Mouse (Mus musculus) megakaryocyte, adult 5-6 weeks (primary cell): Measurements from ENCODE around the gene Taf5l. TPM values are rescaled to one million over a fixed set of nuclear protein-coding genes. Genes with fewer than 3 reads are reported as not detected.
"Not testable (repeated sequence)": the region's sequence is repeated elsewhere in the genome, so short reads cannot be mapped to it uniquely, and the experiment has no call there.

ENCODE experiments used
- ATAC-seq: 2 replicates; pipeline ENCODE4 v1.8.0; 2016; ENCODE audit warnings: mild to moderate bottlenecking, inconsistent platforms; ENCODE audit not compliant: poor library complexity, severe bottlenecking
- total RNA-seq, 2 experiments: library from RNA; stranded (forward) in 1 of 2; stranded (reverse) in 1 of 2; fragments of 153-499, 151-499 nt in 1 of 2; fragments of 221-1000, 200-1000 nt in 1 of 2; gene quantifications; 2 replicates each; pipeline versions ENCODE4 v1.2.3 to v1.2.4; 2015 to 2017

Taf5l gene
- total RNA-seq, 2 experiments from 2014 or later, result 14.5 to 19.6 TPM

- peak; percentile 70 for ATAC-seq
Measured at GRCm38 (mm10) chr8:123966896-123967295, 54.3 kb downstream of the Taf5l start.

DNA sequence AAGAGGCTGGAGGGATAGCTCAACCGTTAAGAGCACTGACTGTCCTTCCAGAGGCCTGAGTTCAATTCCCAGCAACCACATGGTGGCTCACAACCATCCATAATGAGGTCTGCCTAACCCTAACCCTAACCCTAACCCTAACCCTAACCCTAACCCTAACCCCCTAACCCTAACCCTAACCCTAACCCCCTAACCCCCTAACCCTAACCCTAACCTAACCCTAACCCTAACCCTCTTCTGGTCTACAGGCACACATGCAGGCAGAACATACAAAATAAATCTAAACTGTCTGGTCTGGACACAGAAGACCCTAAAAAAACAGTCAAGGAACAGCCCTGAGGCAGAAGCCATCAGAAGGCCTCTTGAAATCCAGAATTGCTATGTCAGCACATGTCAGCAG, 59.8 kb downstream of the Taf5l start:
- no peak for ATAC-seq

GRCm38 (mm10) chr8:123960556-123960955, 60.6 kb downstream of the Taf5l start:
- not testable (repeated sequence) for ATAC-seq

GRCm38 (mm10) chr8:123960056-123960455, 61.1 kb downstream of the Taf5l start:
- ATAC-seq, result no peak

GRCm38 (mm10) chr8:123959473-123959872, 61.7 kb downstream of the Taf5l start:
- ATAC-seq, result peak; percentile 65

DNA sequence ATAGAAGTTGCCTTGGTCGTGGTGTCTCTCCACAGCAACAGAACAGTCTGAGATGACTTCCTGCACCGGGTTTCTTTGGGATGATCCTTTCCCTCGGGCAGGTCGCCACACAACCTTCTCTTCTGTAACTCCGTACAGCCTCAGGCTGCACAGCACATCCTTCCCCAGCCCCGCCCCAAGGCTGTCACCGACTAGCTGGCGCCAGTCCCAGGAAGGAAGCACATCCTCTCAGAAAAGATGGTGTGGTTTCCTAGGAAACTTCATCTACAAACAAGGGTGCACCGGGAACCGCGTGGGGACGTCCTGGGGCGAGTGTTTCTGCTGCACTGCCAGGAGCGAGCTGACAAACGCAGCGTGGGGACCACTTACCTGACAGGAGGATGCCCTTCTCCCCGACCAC, 63.1 kb downstream of the Taf5l start:
- no peak for ATAC-seq

- no peak for ATAC-seq
Measured at GRCm38 (mm10) chr8:123954246-123954645, 67.0 kb downstream of the Taf5l start.

DNA sequence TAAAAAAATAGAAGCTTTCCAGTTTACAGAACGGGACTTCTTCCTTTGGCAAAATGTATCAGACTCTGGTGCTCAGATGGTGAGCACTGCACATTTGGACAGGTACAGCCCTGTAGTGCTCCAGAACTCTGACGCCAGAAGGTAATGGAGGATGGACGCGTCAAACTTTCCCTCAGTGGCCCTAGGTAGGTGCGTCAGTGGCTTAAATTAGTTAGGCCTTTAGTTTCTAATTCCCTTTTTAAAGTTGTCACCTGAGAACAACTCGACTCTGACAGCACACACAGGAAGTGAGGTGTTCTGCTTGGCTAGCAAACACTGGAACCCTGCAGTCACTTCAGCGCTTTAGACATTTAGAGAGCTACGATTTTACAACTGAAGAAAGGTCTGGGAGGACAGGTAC, 67.5 kb downstream of the Taf5l start:
- no peak for ATAC-seq

GRCm38 (mm10) chr8:123950077-123950802, 71.0 kb downstream of the Taf5l start:
- ATAC-seq, result peak; percentile 55

DNA sequence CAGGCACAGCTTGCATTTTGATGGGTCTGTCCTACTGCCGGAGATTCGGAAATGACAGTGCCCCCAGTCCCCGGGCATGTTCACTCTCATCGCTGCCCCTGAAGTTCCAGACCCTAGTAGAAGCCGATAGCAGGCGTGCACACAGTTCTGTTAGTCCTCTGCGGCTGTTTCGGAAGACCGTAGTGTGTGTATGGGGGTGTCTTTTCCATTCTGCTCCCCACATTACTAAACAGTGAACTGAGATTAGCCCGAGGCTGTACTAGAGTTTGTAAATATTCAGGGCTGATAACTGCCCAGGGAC, 71.6 kb downstream of the Taf5l start:
- ATAC-seq, result no peak

DNA sequence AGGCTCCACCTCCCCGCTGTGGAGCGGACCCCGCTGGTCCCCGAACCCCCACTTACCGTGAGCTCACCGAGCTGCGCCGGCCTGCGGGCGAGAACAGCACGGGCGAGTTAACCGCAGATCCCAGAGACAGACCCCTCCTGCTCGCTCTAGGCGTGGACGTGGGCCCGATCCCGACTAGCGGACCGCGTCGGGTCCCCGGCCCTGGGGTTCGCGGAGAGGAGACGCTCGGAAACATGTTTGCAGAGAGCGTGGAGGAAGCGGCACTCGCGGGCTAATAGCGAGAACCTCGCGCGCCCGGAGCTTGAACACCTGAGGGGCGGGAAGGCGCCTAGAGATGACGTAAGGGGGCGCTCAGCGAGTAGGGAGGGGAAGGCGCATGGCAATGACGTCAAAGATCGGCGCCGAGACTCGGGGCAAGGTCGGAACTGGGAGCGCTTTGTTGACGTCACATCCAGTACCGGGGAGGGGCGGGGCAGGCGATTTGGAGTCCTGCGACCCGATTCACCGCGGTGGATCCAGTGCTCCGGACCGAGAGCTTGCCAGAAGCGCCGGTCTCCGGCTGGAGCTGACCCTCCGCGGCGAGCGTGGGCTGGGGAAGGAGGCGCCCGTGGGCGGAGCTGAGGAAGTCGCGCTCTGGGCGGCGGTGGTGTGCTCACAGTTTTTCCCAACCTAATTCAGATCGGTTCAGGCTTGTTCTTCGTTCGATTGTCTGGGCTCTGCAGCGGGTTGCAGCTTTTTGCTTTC, 72.1 kb downstream of the Taf5l start, which contains the start of gene Nup133:
Gene Nup133 (minus strand): TSS at position 324 of the 744 bp plus-strand sequence.
- ATAC-seq, result peak; percentile 95

Other genes with a start within 250 kb of the Taf5l start
- 1.2 and 2.1 TPM in 2 replicates for gene Rab4a, start 215.4 kb downstream of the Taf5l start, total RNA-seq (2015)
- gene Rab4a, start 215.4 kb downstream of the Taf5l start, total RNA-seq (2017), result 0.26 and 1.1 TPM in 2 replicates
- 8.0 and 9.2 TPM in 2 replicates for gene Ccsap, start 161.2 kb downstream of the Taf5l start, total RNA-seq (2015)
- gene Ccsap, start 161.2 kb downstream of the Taf5l start, total RNA-seq (2017), result 11.1 and 11.7 TPM in 2 replicates
- not detected in 2 replicates for gene Acta1, start 126.6 kb downstream of the Taf5l start, total RNA-seq (2015)
- gene Acta1, start 126.6 kb downstream of the Taf5l start, total RNA-seq (2017), result not detected in 2 replicates
- gene Nup133, start 72.1 kb downstream of the Taf5l start, total RNA-seq (2015), result 10.9 and 15.0 TPM in 2 replicates
- gene Nup133, start 72.1 kb downstream of the Taf5l start, total RNA-seq (2017), result 15.3 and 17.4 TPM in 2 replicates
- 5.0 and 7.5 TPM in 2 replicates for gene Abcb10, start 38.3 kb downstream of the Taf5l start, total RNA-seq (2015)
- gene Abcb10, start 38.3 kb downstream of the Taf5l start, total RNA-seq (2017), result 8.5 and 9.0 TPM in 2 replicates
- 5.5 and 6.6 TPM in 2 replicates for gene Urb2, start 111 bp upstream of the Taf5l start, total RNA-seq (2015)
- gene Urb2, start 111 bp upstream of the Taf5l start, total RNA-seq (2017), result 4.2 and 5.4 TPM in 2 replicates
- gene Galnt2, start 210.0 kb upstream of the Taf5l start, total RNA-seq (2015), result 31.3 and 61.1 TPM in 2 replicates
- gene Galnt2, start 210.0 kb upstream of the Taf5l start, total RNA-seq (2017), result 15.5 and 20.4 TPM in 2 replicates